Mouse (Mus musculus) heart, postnatal 25 days (tissue): ENCODE results near the gene Stk16. TPM values are rescaled to one million over a fixed set of nuclear protein-coding genes. Genes with fewer than 3 reads are reported as not detected.
"Not testable (repeated sequence)": the region's sequence is repeated elsewhere in the genome, so short reads cannot be mapped to it uniquely, and the experiment has no call there.

Source experiments
- DNase-seq: peaks from one replicate; pipeline ENCODE4 v3.0.0; 2022; ENCODE audit warnings: low spot score
- intact Hi-C: fragments of 180-260 bp; cut with DNase I; formaldehyde crosslinking; loops from one replicate; pipeline ENCODE4 v1.15.1; 2025
- total RNA-seq, 2 experiments: library from RNA; stranded (reverse); gene quantifications; 2 replicates each; pipeline ENCODE4 v1.2.3; 2021

Gene Stk16
- total RNA-seq, 2 experiments from 2014 or later, result 45.2 to 48.8 TPM

- no peak for DNase-seq
- intact Hi-C loops, result loop anchor here (2.0 kb wide), 1 partner anchor 13 kb away; the partner anchor contains the start of gene Tuba4a
Observed at GRCm38 (mm10) chr1:75231664-75232152, 21.1 kb downstream of the Stk16 start, which contains the start of gene A630095N17Rik. Gene A630095N17Rik (minus strand): TSS chr1:75232102.

- DNase-seq, result not testable (repeated sequence)
- intact Hi-C loops, result loop anchor here (2.0 kb wide), 1 partner anchor 14 kb away; the partner anchor contains the start of gene Tuba4a
Observed at GRCm38 (mm10) chr1:75232489-75232888, 21.9 kb downstream of the Stk16 start.

- intact Hi-C loops, result loop anchor here (1.0 kb wide), 1 partner anchor 16 kb away; no protein-coding TSS in a partner anchor
Observed at GRCm38 (mm10) chr1:75234606-75235005, 24.0 kb downstream of the Stk16 start.

GRCm38 (mm10) chr1:75236117-75237050, 25.7 kb downstream of the Stk16 start, which contains the start of gene Dnajb2:
Gene Dnajb2 (plus strand): TSS chr1:75236406.
- peak; percentile 82 for DNase-seq

More at GRCm38 (mm10) chr1:75234606-75235005, 24.0 kb downstream of the Stk16 start:
- peak; percentile 41 for DNase-seq

GRCm38 (mm10) chr1:75239591-75239990, 29.0 kb downstream of the Stk16 start:
- intact Hi-C loops, result no loop called here
- DNase-seq, result no peak

More at GRCm38 (mm10) chr1:75236117-75237050, 25.7 kb downstream of the Stk16 start, which contains the start of gene Dnajb2:
- intact Hi-C loops, result no loop called here

- DNase-seq, result no peak
- intact Hi-C loops, result no loop called here
Observed at GRCm38 (mm10) chr1:75243411-75243810, 32.8 kb downstream of the Stk16 start.

GRCm38 (mm10) chr1:75244175-75244826, 33.7 kb downstream of the Stk16 start:
- intact Hi-C loops, result no loop called here

GRCm38 (mm10) chr1:75244836-75245235, 34.2 kb downstream of the Stk16 start:
- DNase-seq, result no peak
- intact Hi-C loops, result no loop called here

More at GRCm38 (mm10) chr1:75244175-75244826, 33.7 kb downstream of the Stk16 start:
- DNase-seq, result no peak

- intact Hi-C loops, result no loop called here
Observed at GRCm38 (mm10) chr1:75247071-75247930, 36.7 kb downstream of the Stk16 start.

GRCm38 (mm10) chr1:75248041-75248772, 37.6 kb downstream of the Stk16 start:
- intact Hi-C loops, result no loop called here
- peak; percentile 53 for DNase-seq

More at GRCm38 (mm10) chr1:75247071-75247930, 36.7 kb downstream of the Stk16 start:
- no peak for DNase-seq

GRCm38 (mm10) chr1:75250498-75250897, 39.9 kb downstream of the Stk16 start:
- intact Hi-C loops, result loop anchor here (1.0 to 5.0 kb wide), 3 partner anchors 16 to 303 kb away; partner anchors contain the start of gene Dnpep
- DNase-seq, result no peak

GRCm38 (mm10) chr1:75251112-75251970, 40.7 kb downstream of the Stk16 start:
- peak; percentile 51 for DNase-seq
- intact Hi-C loops, result loop anchor here (5.0 kb wide), 2 partner anchors 66 to 304 kb away; partner anchors contain the start of gene Dnpep

- intact Hi-C loops, result loop anchor here (5.0 kb wide), 2 partner anchors 65 to 305 kb away; partner anchors contain the start of gene Dnpep
- DNase-seq, result no peak
Observed at GRCm38 (mm10) chr1:75252308-75252707, 41.7 kb downstream of the Stk16 start.

- DNase-seq, result no peak
- intact Hi-C loops, result loop anchor here (5.0 kb wide), 2 partner anchors 64 to 306 kb away; partner anchors contain the start of gene Dnpep
Observed at GRCm38 (mm10) chr1:75253029-75253428, 42.4 kb downstream of the Stk16 start.

- no peak for DNase-seq
Observed at GRCm38 (mm10) chr1:75253849-75254624, 43.4 kb downstream of the Stk16 start.

GRCm38 (mm10) chr1:75254625-75255013, 44.0 kb downstream of the Stk16 start:
- intact Hi-C loops, result loop anchor here (5.0 kb wide), 2 partner anchors 63 to 307 kb away; partner anchors contain the start of gene Dnpep
- no peak for DNase-seq

More at GRCm38 (mm10) chr1:75253849-75254624, 43.4 kb downstream of the Stk16 start:
- intact Hi-C loops, result loop anchor here (5.0 kb wide), 2 partner anchors 63 to 307 kb away; partner anchors contain the start of gene Dnpep
